Mouse (Mus musculus) common myeloid progenitor, adult 5-6 weeks (primary cell): Measurements from ENCODE around the gene Mta3. TPM values are rescaled to one million over a fixed set of nuclear protein-coding genes. Genes with fewer than 3 reads are reported as not detected.
"Not testable (repeated sequence)": the region's sequence is repeated elsewhere in the genome, so short reads cannot be mapped to it uniquely, and the experiment has no call there.

Experiments used
- ATAC-seq: replicated peaks from 2 replicates; pipeline ENCODE4 v1.8.0; 2016; ENCODE audit warnings: low read depth, mild to moderate bottlenecking, moderate TSS enrichment, inconsistent platforms; ENCODE audit not compliant: poor library complexity, severe bottlenecking
- total RNA-seq: library from RNA; stranded (forward); fragments of 200-1000, 187-1606 nt; gene quantifications from 2 replicates; pipeline ENCODE4 v1.2.3, GENCODE M21; 2017

Mta3 gene
- total RNA-seq, 1 experiment from 2014 or later: 75.8 TPM

GRCm38 (mm10) chr17:83843780-83844179 lies 137.8 kb downstream of the Mta3 start:
- no peak for ATAC-seq

GRCm38 (mm10) chr17:83845538-83845937 lies 139.6 kb downstream of the Mta3 start:
- no peak for ATAC-seq

GRCm38 (mm10) chr17:83846301-83847021 lies 140.5 kb downstream of the Mta3 start:
- peak; percentile 71 for ATAC-seq

GRCm38 (mm10) chr17:83847100-83847499 lies 141.1 kb downstream of the Mta3 start:
- ATAC-seq: no peak

- ATAC-seq: peak; percentile 58
These were observed 141.9 kb downstream of the Mta3 start, which contains the start of gene Haao for GRCm38 (mm10) chr17:83847815-83848214. Gene Haao (minus strand): TSS chr17:83847963.

GRCm38 (mm10) chr17:83848482-83848881 lies 142.5 kb downstream of the Mta3 start:
- no peak for ATAC-seq

GRCm38 (mm10) chr17:83849081-83849675 lies 143.2 kb downstream of the Mta3 start:
- ATAC-seq: no peak

- no peak for ATAC-seq
These were observed 143.8 kb downstream of the Mta3 start for GRCm38 (mm10) chr17:83849717-83850116.

GRCm38 (mm10) chr17:83850458-83850857 lies 144.5 kb downstream of the Mta3 start:
- peak; percentile 43 for ATAC-seq

- ATAC-seq: no peak
These were observed 144.9 kb downstream of the Mta3 start for GRCm38 (mm10) chr17:83850864-83851263.

GRCm38 (mm10) chr17:83853831-83854230 lies 147.9 kb downstream of the Mta3 start:
- ATAC-seq: no peak

- ATAC-seq: peak; percentile 64
These were observed 148.4 kb downstream of the Mta3 start for GRCm38 (mm10) chr17:83854284-83854918.

GRCm38 (mm10) chr17:83858413-83858812 lies 152.4 kb downstream of the Mta3 start:
- no peak for ATAC-seq

- no peak for ATAC-seq
These were observed 153.7 kb downstream of the Mta3 start for GRCm38 (mm10) chr17:83859639-83860038.

- no peak for ATAC-seq
These were observed 154.3 kb downstream of the Mta3 start for GRCm38 (mm10) chr17:83860224-83860623.

- not testable (repeated sequence) for ATAC-seq
These were observed 155.0 kb downstream of the Mta3 start for GRCm38 (mm10) chr17:83860968-83861367.

- ATAC-seq: peak; percentile 66
These were observed 155.6 kb downstream of the Mta3 start for GRCm38 (mm10) chr17:83861444-83862133.

GRCm38 (mm10) chr17:83862134-83862881 lies 156.3 kb downstream of the Mta3 start:
- peak; percentile 46 for ATAC-seq

- no peak for ATAC-seq
These were observed 159.4 kb downstream of the Mta3 start for GRCm38 (mm10) chr17:83865366-83865765.

- peak; percentile 24; the same call in 1 of the 2 replicates for ATAC-seq
These were observed 160.6 kb downstream of the Mta3 start for GRCm38 (mm10) chr17:83866582-83866981.
